Mouse (Mus musculus) C2C12 (cell line): ENCODE results near the gene Asf1b.

Experiments
- CEBPB ChIP-seq: IDR thresholded peaks from one replicate; pipeline ENCODE4 v1.6.1; 2011; ENCODE audit warnings: low read depth, mild to moderate bottlenecking, control low read depth, moderate library complexity
- CTCF ChIP-seq: IDR thresholded peaks from one replicate; pipeline ENCODE4 v1.5.1; 2011; ENCODE audit not compliant: control insufficient read depth, insufficient read depth, insufficient read length
- MAX ChIP-seq: IDR thresholded peaks from one replicate; pipeline ENCODE4 v1.6.1; 2011; ENCODE audit warnings: mild to moderate bottlenecking, control low read depth
- MYOD1 ChIP-seq: IDR thresholded peaks from one replicate; pipeline ENCODE4 v1.6.1; 2011; ENCODE audit warnings: low read depth; ENCODE audit not compliant: control insufficient read depth, insufficient read length
- MYOG ChIP-seq: IDR thresholded peaks from one replicate; pipeline ENCODE4 v1.6.1; 2011; ENCODE audit not compliant: control insufficient read depth, insufficient read length; ENCODE audit errors: extremely low read depth
- USF1 ChIP-seq: IDR thresholded peaks from one replicate; pipeline ENCODE4 v1.6.1; 2011; ENCODE audit warnings: low read depth, mild to moderate bottlenecking, control low read depth, moderate library complexity

DNA sequence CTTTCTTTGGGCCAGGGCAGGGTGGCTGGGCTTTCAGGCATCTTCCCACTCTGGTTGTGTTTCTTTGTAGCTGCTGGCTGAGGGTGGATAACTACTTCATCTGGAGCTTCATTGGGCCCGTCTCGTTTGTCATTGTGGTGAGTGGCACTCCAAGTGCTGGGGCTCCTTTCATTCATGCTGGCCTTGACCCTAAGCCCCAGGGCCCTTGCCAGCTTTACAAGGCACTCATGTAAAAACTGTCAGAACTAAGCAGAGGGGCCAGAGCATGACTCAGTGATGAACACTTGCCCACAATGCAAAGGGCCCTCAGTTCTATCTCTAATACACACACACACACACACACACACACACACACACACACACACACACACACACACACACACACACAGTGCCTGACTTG is 20.3 kb upstream of the Asf1b start:
- TF ChIP-seq CTCF (no peak), USF1 (no peak), CEBPB (no peak), MYOD1 (no peak), MAX (no peak), MYOG (no peak)
